Mouse (Mus musculus) small intestine, adult 2 months (tissue): Measurements from ENCODE around the gene Vps33b. TPM values are rescaled to one million over a fixed set of nuclear protein-coding genes. Genes with fewer than 3 reads are reported as not detected.

Experiments
- H3K27ac ChIP-seq: fragments of 200-500 bp; 2 replicates; pipeline ENCODE4 v1.5.1; 2012; ENCODE audit warnings: low read depth, low read length, control low read depth, inconsistent platforms; ENCODE audit not compliant: insufficient read depth
- H3K27me3 ChIP-seq: fragments of 200-500 bp; 2 replicates; pipeline ENCODE4 v1.6.1; 2012; ENCODE audit warnings: mild to moderate bottlenecking, moderate library complexity, low read length, inconsistent platforms; ENCODE audit not compliant: control insufficient read depth, insufficient read depth
- H3K36me3 ChIP-seq: fragments of 200-500 bp; 2 replicates; pipeline ENCODE4 v1.6.1; 2012; ENCODE audit warnings: mild to moderate bottlenecking, low read length, control low read depth, inconsistent platforms; ENCODE audit not compliant: control insufficient read depth, insufficient read depth
- H3K4me1 ChIP-seq: fragments of 200-500 bp; 2 replicates; pipeline ENCODE4 v1.6.1; 2012; ENCODE audit warnings: low read length, inconsistent platforms, mixed read lengths; ENCODE audit not compliant: control insufficient read depth, insufficient read depth, insufficient read length
- H3K4me3 ChIP-seq: fragments of 200-500 bp; 2 replicates; pipeline ENCODE4 v1.5.1; 2012; ENCODE audit warnings: low read depth, mild to moderate bottlenecking, control low read depth, inconsistent platforms, low read length, moderate library complexity
- CTCF ChIP-seq: fragments of 200-500 bp; IDR thresholded peaks from 2 replicates; pipeline ENCODE4 v1.5.1; 2012; ENCODE audit warnings: low read depth, mild to moderate bottlenecking, control low read depth, inconsistent platforms, low read length, moderate library complexity, mixed read lengths; ENCODE audit not compliant: insufficient replicate concordance, insufficient read length; ENCODE audit errors: extremely low read depth
- POLR2A ChIP-seq: fragments of 200-500 bp; IDR thresholded peaks from 2 replicates; pipeline ENCODE4 v1.6.1; 2012; ENCODE audit warnings: low read depth, mild to moderate bottlenecking, control low read depth, inconsistent platforms, low read length, moderate library complexity
- WGBS: fragments of 180-500 bp; shearing (Covaris S2); methylation state at CpG from one replicate; pipeline ENCODE4 v1.1.7; 2018; 5-methylcytosine and 5-hydroxymethylcytosine counted together
- polyA plus RNA-seq: library from polyadenylated mRNA; depleted of rRNA; stranded (reverse); fragments of >200 nt; gene quantifications from 2 replicates; pipeline ENCODE4 v1.2.3, GENCODE M21; 2012

Vps33b gene
- polyA plus RNA-seq, 1 experiment = 17.8 TPM

GRCm38 (mm10) chr7:80255981-80256380 is 13.5 kb upstream of the Vps33b start:
- Histone ChIP-seq H3K36me3 (no peaks in the 10 kb centered on the region), H3K27ac (no peak overlapping the region), H3K4me3 (no peak overlapping the region), H3K27me3 (no peaks in the 10 kb centered on the region), H3K4me1 (peaks cover 10% of the 10 kb centered on the region; the same call in 1 of the 2 replicates)
- 80% methylated on average over 2 of the region's 2 CpGs for WGBS
- TF ChIP-seq POLR2A (no peak), CTCF (no peak)

- Histone ChIP-seq H3K4me1 (peaks cover 12% of the 10 kb centered on the region; the same call in 1 of the 2 replicates), H3K4me3 (no peak overlapping the region), H3K36me3 (no peaks in the 10 kb centered on the region), H3K27ac (no peak overlapping the region), H3K27me3 (no peaks in the 10 kb centered on the region)
- no peak for TF ChIP-seq CTCF
- TF ChIP-seq POLR2A = no peak
- WGBS = 73% methylated on average over 2 of the region's 2 CpGs
Measured at GRCm38 (mm10) chr7:80257706-80258105, 11.7 kb upstream of the Vps33b start.

GRCm38 (mm10) chr7:80260625-80261371 is 8.7 kb upstream of the Vps33b start, which contains the start of gene Ngrn:
Gene Ngrn, plus strand, starts transcription at chr7:80261215.
- Histone ChIP-seq H3K4me1 (peaks cover 2% of the 10 kb centered on the region; the same call in 1 of the 2 replicates), H3K27ac (peak within 1 kb of the TSS; percentile 31), H3K4me3 (peak within 1 kb of the TSS; percentile 88), H3K27me3 (no peaks in the 10 kb centered on the region), H3K36me3 (peaks cover 17% of the 10 kb centered on the region)
- peak; percentile 55; the same call in 1 of the 2 replicates for TF ChIP-seq POLR2A
- no peak for TF ChIP-seq CTCF
- 27% methylated on average over 40 of the region's 40 CpGs for WGBS

GRCm38 (mm10) chr7:80261372-80261990 is 8.0 kb upstream of the Vps33b start:
- WGBS = under 1% methylated on average over 32 of the region's 32 CpGs

GRCm38 (mm10) chr7:80264606-80265005 is 4.8 kb upstream of the Vps33b start:
- peaks cover 7% of the 10 kb centered on the region; the same call in 1 of the 2 replicates for H3K4me1 ChIP-seq
- no peak overlapping the region for H3K27ac ChIP-seq
- no peaks in the 10 kb centered on the region for H3K27me3 ChIP-seq
- no peak overlapping the region for H3K4me3 ChIP-seq
- 90% methylated on average over 12 of the region's 12 CpGs for WGBS
- no peak for TF ChIP-seq CTCF
- TF ChIP-seq POLR2A = no peak
- peaks cover 22% of the 10 kb centered on the region for H3K36me3 ChIP-seq

More at GRCm38 (mm10) chr7:80261372-80261990, 8.0 kb upstream of the Vps33b start:
- peaks cover 18% of the 10 kb centered on the region for H3K36me3 ChIP-seq
- H3K27me3 ChIP-seq = no peaks in the 10 kb centered on the region
- TF ChIP-seq CTCF (no peak), POLR2A (no peak)
- peak overlapping the region; percentile 88 for H3K4me3 ChIP-seq
- H3K27ac ChIP-seq = peak overlapping the region; percentile 31
- peaks cover 2% of the 10 kb centered on the region; the same call in 1 of the 2 replicates for H3K4me1 ChIP-seq

- no peak overlapping the region for H3K27ac ChIP-seq
- H3K4me3 ChIP-seq = no peak overlapping the region
- H3K36me3 ChIP-seq = peaks cover 22% of the 10 kb centered on the region
- no peaks in the 10 kb centered on the region for H3K27me3 ChIP-seq
- TF ChIP-seq CTCF = no peak
- no peak for TF ChIP-seq POLR2A
- 97% methylated on average over 1 of the region's 1 CpGs for WGBS
- H3K4me1 ChIP-seq = peaks cover 9% of the 10 kb centered on the region; the same call in 1 of the 2 replicates
Measured at GRCm38 (mm10) chr7:80267764-80268163, 1.7 kb upstream of the Vps33b start.

- under 1% methylated on average over 23 of the region's 23 CpGs for WGBS
- Histone ChIP-seq H3K36me3 (peaks cover 19% of the 10 kb centered on the region), H3K4me1 (peaks cover 9% of the 10 kb centered on the region; the same call in 1 of the 2 replicates), H3K27me3 (no peaks in the 10 kb centered on the region), H3K27ac (peak overlapping the region; percentile 50), H3K4me3 (peak overlapping the region; percentile 74)
- TF ChIP-seq CTCF = no peak
- TF ChIP-seq POLR2A = no peak
Measured at GRCm38 (mm10) chr7:80269751-80270255, 354 bp downstream of the Vps33b start.
